Mouse (Mus musculus) spleen, adult 2 months (tissue): ENCODE results near the gene Bzw2. TPM values are rescaled to one million over a fixed set of nuclear protein-coding genes. Genes with fewer than 3 reads are reported as not detected.

ENCODE experiments used
- DNase-seq, 2 experiments: peaks; one replicate each; pipeline versions ENCODE4 v3.0.0 to v3.0.0-alpha.2; 2012 to 2021; ENCODE audit warnings: low spot score in 2 of 2, low read depth in 1 of 2
- H3K27ac ChIP-seq: fragments of 200-500 bp; 2 replicates; pipeline ENCODE4 v1.5.1; 2012; ENCODE audit warnings: low read length, inconsistent platforms; ENCODE audit not compliant: insufficient read depth
- H3K27me3 ChIP-seq: fragments of 200-500 bp; 2 replicates; pipeline ENCODE4 v1.6.1; 2012; ENCODE audit warnings: mild to moderate bottlenecking, moderate library complexity, low read length, inconsistent platforms; ENCODE audit not compliant: control insufficient read depth, insufficient read depth
- H3K36me3 ChIP-seq: fragments of 200-500 bp; 2 replicates; pipeline ENCODE4 v1.6.1; 2012; ENCODE audit warnings: mild to moderate bottlenecking, low read length, inconsistent platforms; ENCODE audit not compliant: control insufficient read depth, insufficient read depth
- H3K4me1 ChIP-seq: fragments of 200-500 bp; 2 replicates; pipeline ENCODE4 v1.6.1; 2011; ENCODE audit warnings: inconsistent platforms; ENCODE audit not compliant: control insufficient read depth, insufficient read depth, insufficient read length
- H3K4me3 ChIP-seq: fragments of 200-500 bp; 2 replicates; pipeline ENCODE4 v1.5.1; 2011; ENCODE audit warnings: mild to moderate bottlenecking, inconsistent platforms; ENCODE audit not compliant: insufficient read depth, insufficient read length; ENCODE audit errors: extremely low read depth
- CTCF ChIP-seq: fragments of 200-500 bp; IDR thresholded peaks from 2 replicates; pipeline ENCODE4 v1.5.1; 2011; ENCODE audit warnings: mild to moderate bottlenecking, inconsistent platforms; ENCODE audit not compliant: insufficient read depth, insufficient read length, insufficient replicate concordance; ENCODE audit errors: extremely low read depth
- POLR2A ChIP-seq: fragments of 200-500 bp; IDR thresholded peaks from 2 replicates; pipeline ENCODE4 v1.6.1; 2011; ENCODE audit warnings: low read depth, low read length, inconsistent platforms
- WGBS: fragments of 180-500 bp; shearing (Covaris S2); methylation state at CpG from one replicate; pipeline ENCODE4 v1.1.7; 2018; 5-methylcytosine and 5-hydroxymethylcytosine counted together
- polyA plus RNA-seq: library from polyadenylated mRNA; depleted of rRNA; stranded (reverse); fragments of >200 nt; gene quantifications from 2 replicates; pipeline ENCODE4 v1.2.3, GENCODE M21; 2012

Gene Bzw2
- polyA plus RNA-seq, 1 experiment, result 12.1 TPM

DNA sequence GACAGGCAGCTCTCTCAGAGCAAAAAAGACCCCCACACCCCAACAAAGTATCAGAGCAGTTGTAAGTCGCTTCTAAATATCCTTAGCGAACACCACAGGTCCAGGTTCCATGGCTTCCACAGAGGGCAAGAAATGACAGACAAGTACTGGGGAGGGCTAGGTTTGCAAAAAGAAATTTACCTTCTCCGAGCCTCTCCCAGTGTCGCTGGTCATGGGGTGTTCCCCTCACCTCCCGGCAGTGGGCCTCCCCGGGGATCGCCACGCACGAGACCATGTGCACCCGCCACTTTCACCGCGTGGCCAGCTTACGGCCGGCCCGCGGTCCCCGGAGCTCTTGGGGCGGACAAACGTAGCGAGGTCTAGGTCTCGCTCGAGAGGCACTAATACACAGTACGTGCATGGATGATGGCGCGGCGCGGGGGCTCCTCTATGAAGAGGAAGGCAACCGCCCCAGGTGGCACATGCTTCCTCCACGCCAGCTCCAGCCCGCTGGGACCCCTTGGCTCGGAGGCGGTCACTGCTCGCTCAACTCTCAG, 1.7 kb downstream of the Bzw2 start:
- Histone ChIP-seq H3K4me3 (peak overlapping the region; percentile 81), H3K27me3 (no peaks in the 10 kb centered on the region), H3K27ac (peak overlapping the region; percentile 71), H3K36me3 (no peaks in the 10 kb centered on the region), H3K4me1 (peaks cover 11% of the 10 kb centered on the region; the same call in 1 of the 2 replicates)
- under 1% methylated on average over 33 of the region's 33 CpGs for WGBS
- peak in 1 of 2 experiments; percentile 26 for DNase-seq
- TF ChIP-seq POLR2A (no peak), CTCF (no peak)

DNA sequence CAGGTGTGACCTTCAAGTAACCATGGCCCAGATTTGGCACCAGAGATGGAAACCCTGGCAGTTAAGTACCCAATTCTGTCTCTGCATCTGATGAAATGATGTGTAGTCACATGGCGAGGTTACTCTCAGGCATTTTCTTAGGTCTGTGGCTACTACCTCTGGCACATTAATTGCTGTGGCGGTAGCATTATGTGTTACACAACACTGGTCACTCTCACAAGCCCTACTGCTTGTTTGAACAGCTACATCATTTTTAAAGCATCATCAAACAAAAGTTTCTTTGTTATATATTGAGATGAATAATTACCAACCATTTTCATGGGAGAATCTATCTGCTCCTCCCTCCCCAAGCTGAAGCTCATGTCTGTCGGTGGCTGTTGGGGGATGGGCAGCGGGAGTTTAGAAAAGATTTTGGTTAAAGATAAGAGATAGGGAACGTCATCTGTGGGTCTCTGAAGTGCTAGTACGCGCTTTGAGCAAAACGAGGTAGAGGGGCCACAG, 2.7 kb downstream of the Bzw2 start:
- WGBS, result 22% methylated on average over 8 of the region's 8 CpGs
- Histone ChIP-seq H3K36me3 (no peaks in the 10 kb centered on the region), H3K27me3 (no peaks in the 10 kb centered on the region), H3K4me1 (peaks cover 11% of the 10 kb centered on the region; the same call in 1 of the 2 replicates), H3K27ac (no peak overlapping the region), H3K4me3 (peak overlapping the region; percentile 81; the same call in 1 of the 2 replicates)
- no peak for TF ChIP-seq POLR2A
- peak in 1 of 2 experiments; percentile 25 for DNase-seq

DNA sequence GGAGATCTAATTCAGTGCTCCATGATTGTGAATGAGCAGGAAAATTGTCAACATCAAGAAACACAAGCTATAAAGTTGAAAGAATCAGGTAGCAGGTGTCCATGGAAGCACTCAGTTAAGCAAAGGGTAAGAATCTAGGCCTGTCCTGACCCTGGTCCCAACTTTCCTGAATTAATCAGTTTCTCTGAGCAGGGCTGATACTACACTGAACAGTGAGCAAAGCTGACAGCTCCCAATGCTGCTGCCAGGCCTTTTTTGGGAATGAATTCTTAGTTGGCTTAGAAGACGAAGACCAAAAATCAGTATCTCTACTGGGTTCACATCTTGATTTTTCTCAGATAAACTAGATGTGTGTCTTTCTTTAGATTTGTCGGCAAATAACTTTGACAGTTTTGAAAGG, 7.1 kb downstream of the Bzw2 start:
- WGBS, result 91% methylated on average over 2 of the region's 2 CpGs
- no peaks in the 10 kb centered on the region for H3K27me3 ChIP-seq
- no peaks in the 10 kb centered on the region for H3K36me3 ChIP-seq
- no peak for DNase-seq
- H3K4me3 ChIP-seq, result no peak overlapping the region
- no peak overlapping the region for H3K27ac ChIP-seq
- TF ChIP-seq POLR2A (no peak), CTCF (no peak)
- peaks cover 6% of the 10 kb centered on the region; the same call in 1 of the 2 replicates for H3K4me1 ChIP-seq

DNA sequence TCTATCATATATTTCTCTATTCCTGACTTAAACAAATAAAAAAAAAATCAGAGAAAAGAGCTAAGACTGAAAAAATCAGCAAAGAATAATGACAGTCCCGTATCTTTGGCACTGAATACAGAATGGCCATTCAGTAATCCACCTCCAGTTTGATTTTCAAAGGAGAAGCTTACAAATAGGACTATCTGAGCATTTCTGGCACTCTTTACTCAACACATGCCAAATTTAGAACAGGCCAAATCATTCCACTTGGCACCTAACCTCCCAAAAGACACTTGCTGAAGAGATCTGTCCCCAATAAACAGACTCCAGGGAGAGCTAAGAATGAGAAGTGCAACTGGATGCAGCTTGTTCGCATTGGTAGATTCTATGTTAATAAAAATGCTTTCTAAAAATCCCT, 7.6 kb downstream of the Bzw2 start:
- Histone ChIP-seq H3K27ac (no peak overlapping the region), H3K4me3 (no peak overlapping the region), H3K27me3 (no peaks in the 10 kb centered on the region), H3K4me1 (peaks cover 4% of the 10 kb centered on the region; the same call in 1 of the 2 replicates), H3K36me3 (no peaks in the 10 kb centered on the region)
- DNase-seq, result no peak
- no peak for TF ChIP-seq CTCF
- TF ChIP-seq POLR2A, result no peak
- WGBS, result 91% methylated on average over 2 of the region's 2 CpGs

DNA sequence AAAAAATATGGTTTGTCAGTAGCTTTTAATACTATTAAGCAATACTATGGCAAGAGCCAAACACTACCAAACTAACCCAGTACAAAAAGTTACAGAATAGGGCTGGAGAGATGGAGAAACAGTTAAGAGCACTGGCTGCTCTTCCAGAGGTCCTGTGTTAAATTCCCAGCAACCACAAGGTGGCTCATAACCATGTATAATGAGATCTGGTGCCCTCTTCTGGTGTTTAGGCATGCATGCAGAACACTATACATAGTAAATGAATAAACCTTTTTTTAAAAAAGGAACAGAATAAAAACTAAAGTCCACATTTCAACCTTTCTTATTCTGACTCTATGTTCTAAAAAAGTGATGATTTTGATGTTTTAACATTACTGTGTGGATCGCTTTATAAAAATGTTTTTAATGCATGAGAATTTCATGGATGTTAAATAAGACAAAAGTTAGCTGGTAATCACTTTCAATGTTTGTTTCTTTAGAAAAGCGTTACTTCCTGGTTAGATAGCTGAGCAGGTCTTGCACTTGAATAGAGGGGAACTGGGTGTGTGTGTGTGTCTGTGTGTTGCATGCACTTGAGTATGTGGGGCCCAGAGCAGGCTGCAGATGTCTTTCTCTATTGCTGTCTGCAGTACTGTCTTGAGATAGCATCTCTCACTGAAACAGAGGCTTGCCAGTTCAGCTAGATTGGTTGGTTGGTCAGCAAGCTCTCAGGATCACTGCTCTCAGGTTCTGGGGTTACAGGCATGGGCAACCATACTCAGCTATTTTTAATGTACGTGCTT, 11.5 kb downstream of the Bzw2 start:
- no peaks in the 10 kb centered on the region for H3K36me3 ChIP-seq
- no peaks in the 10 kb centered on the region for H3K27me3 ChIP-seq
- no peak for TF ChIP-seq CTCF
- no peak for TF ChIP-seq POLR2A
- 81% methylated on average over 3 of the region's 3 CpGs for WGBS
- no peak overlapping the region for H3K27ac ChIP-seq
- no peaks in the 10 kb centered on the region for H3K4me1 ChIP-seq
- H3K4me3 ChIP-seq, result no peak overlapping the region
- DNase-seq, result no peak

DNA sequence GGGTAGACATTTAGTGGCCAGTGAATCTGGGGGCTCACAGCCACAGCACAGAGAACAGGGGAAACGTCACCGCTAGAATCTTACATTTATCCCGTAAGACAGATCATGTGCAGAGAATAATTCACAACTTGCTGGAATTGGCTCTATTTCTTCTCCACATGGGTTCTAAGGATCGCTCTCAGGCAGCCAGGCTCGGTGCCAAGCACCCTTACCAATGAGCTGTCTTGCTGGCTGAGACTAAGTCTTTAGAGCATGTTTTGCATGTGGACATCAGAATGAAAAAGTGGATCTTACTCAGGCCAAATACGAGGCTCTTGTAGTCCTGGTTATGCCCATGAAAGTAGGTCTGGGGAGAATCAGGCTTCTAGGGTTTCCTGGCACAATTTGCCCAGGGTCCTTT, 17.5 kb downstream of the Bzw2 start:
- H3K4me1 ChIP-seq, result peaks cover 2% of the 10 kb centered on the region; the same call in 1 of the 2 replicates
- H3K36me3 ChIP-seq, result no peaks in the 10 kb centered on the region
- TF ChIP-seq POLR2A, result no peak
- no peak for TF ChIP-seq CTCF
- no peak overlapping the region for H3K4me3 ChIP-seq
- no peak for DNase-seq
- no peak overlapping the region for H3K27ac ChIP-seq
- H3K27me3 ChIP-seq, result no peaks in the 10 kb centered on the region
- WGBS, result 91% methylated on average over 6 of the region's 6 CpGs

DNA sequence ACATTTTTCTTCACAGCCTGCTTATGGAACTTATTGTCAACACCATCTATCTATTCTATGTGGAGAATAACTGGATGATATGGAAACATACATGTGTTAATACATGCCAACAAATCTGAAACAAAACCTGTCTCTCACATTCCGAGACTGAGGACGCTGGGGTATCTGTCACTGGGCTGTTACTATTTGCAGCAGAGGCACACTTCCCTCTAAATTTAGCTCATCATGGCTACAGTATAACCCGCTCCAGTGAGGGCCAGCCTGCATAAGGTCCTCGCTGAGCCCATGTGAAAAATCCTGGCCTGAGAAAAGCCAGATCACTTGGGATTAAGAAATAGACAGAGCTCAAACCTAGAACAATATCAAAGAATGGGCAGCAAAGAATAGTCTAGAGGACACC, 20.7 kb downstream of the Bzw2 start:
- Histone ChIP-seq H3K4me1 (peaks cover 2% of the 10 kb centered on the region; the same call in 1 of the 2 replicates), H3K4me3 (no peak overlapping the region), H3K36me3 (0 out of 2 replicates have a peak, but pooled peaks cover 1% of the 10 kb centered on the region), H3K27ac (no peak overlapping the region), H3K27me3 (no peaks in the 10 kb centered on the region)
- 73% methylated on average over 4 of the region's 4 CpGs for WGBS
- no peak for TF ChIP-seq CTCF
- no peak for TF ChIP-seq POLR2A
- DNase-seq, result no peak
